Mouse (Mus musculus) kidney, embryonic 14.5 days (tissue): Measurements from ENCODE around the gene Ttc13. TPM values are rescaled to one million over a fixed set of nuclear protein-coding genes. Genes with fewer than 3 reads are reported as not detected.
A peak's percentile ranks its signal among the peaks of the same experiment; 100 is the strongest.

Source experiments
- ATAC-seq: fragments of 200-750 bp; cut with Nextera tagmentation; 2 replicates; pipeline ENCODE4 v1.8.0; 2017; ENCODE audit warnings: moderate number of reproducible peaks, mild to moderate bottlenecking, moderate TSS enrichment, moderate library complexity; ENCODE audit not compliant: low FRiP score, low TSS enrichment
- H3K27ac ChIP-seq: fragments of 300-500 bp; sonication (generic); 2 replicates; pipeline ENCODE4 v1.5.1; 2014; ENCODE audit warnings: low read depth, mild to moderate bottlenecking, low read length, moderate library complexity, mixed read lengths
- H3K27me3 ChIP-seq: fragments of 300-500 bp; sonication (generic); 2 replicates; pipeline ENCODE4 v1.6.1; 2014; ENCODE audit warnings: mild to moderate bottlenecking, low read length; ENCODE audit not compliant: control insufficient read depth, insufficient read depth
- H3K36me3 ChIP-seq: fragments of 300-500 bp; sonication (generic); 2 replicates; pipeline ENCODE4 v1.6.1; 2014; ENCODE audit warnings: low read length, mixed read lengths; ENCODE audit not compliant: control insufficient read depth, insufficient read depth
- H3K4me1 ChIP-seq: fragments of 300-500 bp; sonication (generic); 2 replicates; pipeline ENCODE4 v1.6.1; 2014; ENCODE audit warnings: low read length, mixed read lengths; ENCODE audit not compliant: control insufficient read depth, insufficient read depth
- H3K4me2 ChIP-seq: fragments of 300-500 bp; sonication (generic); replicated peaks from 2 replicates; pipeline ENCODE4 v1.6.1; 2014; ENCODE audit warnings: low read depth, mild to moderate bottlenecking, low read length
- H3K4me3 ChIP-seq: fragments of 300-500 bp; sonication (generic); 2 replicates; pipeline ENCODE4 v1.5.1; 2014; ENCODE audit warnings: mild to moderate bottlenecking, low read length
- H3K9ac ChIP-seq: fragments of 300-500 bp; sonication (generic); 2 replicates; pipeline ENCODE4 v1.6.1; 2014; ENCODE audit warnings: low read depth, mild to moderate bottlenecking, low read length, moderate library complexity
- H3K9me3 ChIP-seq: fragments of 300-500 bp; sonication (generic); 2 replicates; pipeline ENCODE4 v1.6.1; 2016; ENCODE audit warnings: low read length; ENCODE audit not compliant: control insufficient read depth
- WGBS: fragments of 180-500 bp; shearing (Covaris S2); extraction: QIAGEN DNeasy Blood & Tissue Kit; methylation state at CpG from one replicate; pipeline ENCODE4 v1.1.7; 2014; 5-methylcytosine and 5-hydroxymethylcytosine counted together
- polyA plus RNA-seq: library from polyadenylated mRNA; unstranded; fragments of >200 nt; fragmentation: Nextera tagmentation; extraction: Ambion mirVana; gene quantifications from 2 replicates; pipeline ENCODE4 v1.2.1, GENCODE M21; 2014

Gene Ttc13
- 36.3 and 57.1 TPM in 2 replicates for polyA plus RNA-seq

GRCm38 (mm10) chr8:124721862-124722515 lies at the start of gene Ttc13, which contains the start of gene Arv1:
Ttc13 (minus strand) TSS chr8:124721983.
Arv1 (plus strand) TSS chr8:124722139.
- Histone ChIP-seq H3K27ac (peak within 1 kb of the TSS; percentile 42; the same call in 1 of the 2 replicates), H3K4me3 (peak within 1 kb of the TSS; percentile 99), H3K36me3 (peaks cover 15% of the 10 kb centered on the region; the same call in 1 of the 2 replicates), H3K9ac (peak within 1 kb of the TSS; percentile 86), H3K9me3 (no peaks in the 10 kb centered on the region), H3K4me1 (peaks cover 21% of the 10 kb centered on the region), H3K27me3 (no peaks in the 10 kb centered on the region), H3K4me2 (peak within 1 kb of the TSS; percentile 89)
- WGBS, result under 1% methylated on average over 59 of the region's 59 CpGs
- ATAC-seq, result peak; percentile 100

- no peak for ATAC-seq
- Histone ChIP-seq H3K27me3 (no peaks in the 10 kb centered on the region), H3K36me3 (no peaks in the 10 kb centered on the region), H3K9me3 (no peaks in the 10 kb centered on the region), H3K4me2 (no peak overlapping the region), H3K27ac (no peak overlapping the region), H3K4me1 (no peaks in the 10 kb centered on the region), H3K4me3 (no peak overlapping the region), H3K9ac (no peak overlapping the region)
- WGBS, result 60% methylated on average over 7 of the region's 7 CpGs
These were observed 41.3 kb upstream of the Ttc13 start for GRCm38 (mm10) chr8:124763061-124763460.

DNA sequence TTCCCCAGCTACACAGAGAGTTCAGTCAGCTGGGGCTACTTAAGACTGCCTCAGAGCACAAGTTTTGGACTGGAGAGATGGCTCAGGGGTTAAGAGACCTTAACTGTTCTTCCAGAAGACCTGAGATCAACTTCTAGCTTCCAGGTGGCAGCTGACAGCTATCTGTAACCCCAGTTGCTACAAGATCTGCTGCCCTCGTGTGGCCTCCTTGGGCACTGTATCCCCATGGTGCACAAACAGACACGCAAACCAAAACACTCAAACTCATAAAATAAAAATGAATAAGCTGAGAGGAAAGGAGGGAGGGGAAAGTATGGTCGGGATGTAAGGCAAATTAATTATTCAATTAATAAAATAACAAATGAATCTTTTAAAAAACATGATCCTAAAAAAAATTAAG lies 36.8 kb upstream of the Ttc13 start:
- no peak overlapping the region for H3K27ac ChIP-seq
- H3K9me3 ChIP-seq, result no peaks in the 10 kb centered on the region
- 53% methylated on average over 3 of the region's 3 CpGs for WGBS
- H3K27me3 ChIP-seq, result no peaks in the 10 kb centered on the region
- no peak overlapping the region for H3K9ac ChIP-seq
- H3K4me2 ChIP-seq, result no peak overlapping the region
- peaks cover 14% of the 10 kb centered on the region for H3K4me1 ChIP-seq
- no peak for ATAC-seq
- H3K36me3 ChIP-seq, result no peaks in the 10 kb centered on the region
- H3K4me3 ChIP-seq, result no peak overlapping the region

- Histone ChIP-seq H3K4me1 (peaks cover 20% of the 10 kb centered on the region), H3K36me3 (no peaks in the 10 kb centered on the region), H3K9ac (no peak overlapping the region), H3K27ac (no peak overlapping the region), H3K4me3 (no peak overlapping the region), H3K27me3 (peaks cover 5% of the 10 kb centered on the region; the same call in 1 of the 2 replicates), H3K9me3 (no peaks in the 10 kb centered on the region), H3K4me2 (no peak overlapping the region)
- 81% methylated on average over 5 of the region's 5 CpGs for WGBS
- ATAC-seq, result no peak
These were observed 34.8 kb upstream of the Ttc13 start for GRCm38 (mm10) chr8:124756601-124757000.

- Histone ChIP-seq H3K4me1 (peaks cover 20% of the 10 kb centered on the region), H3K9me3 (no peaks in the 10 kb centered on the region), H3K27me3 (peaks cover 9% of the 10 kb centered on the region), H3K9ac (no peak overlapping the region), H3K36me3 (no peaks in the 10 kb centered on the region), H3K4me3 (no peak overlapping the region), H3K27ac (no peak overlapping the region), H3K4me2 (no peak overlapping the region)
- ATAC-seq, result no peak
- WGBS, result 76% methylated on average over 2 of the region's 2 CpGs
These were observed 34.4 kb upstream of the Ttc13 start for GRCm38 (mm10) chr8:124756153-124756552.

- Histone ChIP-seq H3K9me3 (no peaks in the 10 kb centered on the region), H3K9ac (no peak overlapping the region), H3K36me3 (no peaks in the 10 kb centered on the region), H3K4me3 (no peak overlapping the region), H3K4me2 (no peak overlapping the region), H3K27ac (no peak overlapping the region), H3K27me3 (peaks cover 16% of the 10 kb centered on the region), H3K4me1 (peaks cover 25% of the 10 kb centered on the region)
- 79% methylated on average over 8 of the region's 8 CpGs for WGBS
- ATAC-seq, result no peak
These were observed 33.7 kb upstream of the Ttc13 start for GRCm38 (mm10) chr8:124755481-124755880.

DNA sequence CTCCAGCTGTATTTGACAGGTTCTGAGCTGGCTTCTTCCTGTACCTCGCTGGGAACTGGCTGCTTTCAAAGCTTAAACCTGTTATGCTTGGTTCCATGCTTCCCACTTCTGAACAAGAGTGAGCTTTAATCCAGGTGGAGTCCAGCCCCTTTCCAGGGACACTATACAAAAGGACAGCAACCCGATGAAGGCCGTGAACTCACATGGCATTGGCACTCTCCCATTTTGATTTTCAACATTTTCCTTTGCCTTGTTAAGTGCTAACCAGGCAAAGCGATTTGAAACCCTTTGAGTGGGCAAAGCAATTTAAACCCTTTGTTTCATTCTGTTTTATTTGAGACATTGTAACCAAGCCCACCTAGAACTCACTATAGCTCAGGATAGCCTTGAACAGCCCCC lies 33.0 kb upstream of the Ttc13 start:
- no peaks in the 10 kb centered on the region for H3K36me3 ChIP-seq
- H3K27me3 ChIP-seq, result peaks cover 17% of the 10 kb centered on the region
- ATAC-seq, result no peak
- H3K27ac ChIP-seq, result peak overlapping the region; percentile 68; the same call in 1 of the 2 replicates
- H3K9ac ChIP-seq, result no peak overlapping the region
- peaks cover 28% of the 10 kb centered on the region for H3K4me1 ChIP-seq
- H3K4me2 ChIP-seq, result no peak overlapping the region
- 41% methylated on average over 4 of the region's 4 CpGs for WGBS
- H3K9me3 ChIP-seq, result no peaks in the 10 kb centered on the region
- H3K4me3 ChIP-seq, result no peak overlapping the region

- peaks cover 20% of the 10 kb centered on the region for H3K27me3 ChIP-seq
- no peaks in the 10 kb centered on the region for H3K36me3 ChIP-seq
- 7% methylated on average over 11 of the region's 11 CpGs for WGBS
- no peaks in the 10 kb centered on the region for H3K9me3 ChIP-seq
- ATAC-seq, result peak; percentile 60
- H3K27ac ChIP-seq, result peak overlapping the region; percentile 68
- H3K4me1 ChIP-seq, result peaks cover 28% of the 10 kb centered on the region
- no peak overlapping the region for H3K4me2 ChIP-seq
- no peak overlapping the region for H3K4me3 ChIP-seq
- H3K9ac ChIP-seq, result no peak overlapping the region
These were observed 32.5 kb upstream of the Ttc13 start for GRCm38 (mm10) chr8:124754101-124754791.

GRCm38 (mm10) chr8:124752325-124752862 lies 30.6 kb upstream of the Ttc13 start:
- Histone ChIP-seq H3K4me2 (peak overlapping the region; percentile 96), H3K4me3 (no peak overlapping the region), H3K9me3 (no peaks in the 10 kb centered on the region), H3K4me1 (peaks cover 28% of the 10 kb centered on the region), H3K9ac (no peak overlapping the region), H3K27me3 (peaks cover 20% of the 10 kb centered on the region), H3K36me3 (no peaks in the 10 kb centered on the region), H3K27ac (no peak overlapping the region)
- WGBS, result 38% methylated on average over 21 of the region's 21 CpGs
- no peak for ATAC-seq
